Mouse (Mus musculus) induced T-regulatory cell, adult 2 months (primary cell): ENCODE measurements around the gene Padi2.

Experiments
- DNase-seq: peaks from one replicate; pipeline ENCODE4 v3.0.0-alpha.2; 2012; ENCODE audit warnings: low read depth

Padi2 gene

DNA sequence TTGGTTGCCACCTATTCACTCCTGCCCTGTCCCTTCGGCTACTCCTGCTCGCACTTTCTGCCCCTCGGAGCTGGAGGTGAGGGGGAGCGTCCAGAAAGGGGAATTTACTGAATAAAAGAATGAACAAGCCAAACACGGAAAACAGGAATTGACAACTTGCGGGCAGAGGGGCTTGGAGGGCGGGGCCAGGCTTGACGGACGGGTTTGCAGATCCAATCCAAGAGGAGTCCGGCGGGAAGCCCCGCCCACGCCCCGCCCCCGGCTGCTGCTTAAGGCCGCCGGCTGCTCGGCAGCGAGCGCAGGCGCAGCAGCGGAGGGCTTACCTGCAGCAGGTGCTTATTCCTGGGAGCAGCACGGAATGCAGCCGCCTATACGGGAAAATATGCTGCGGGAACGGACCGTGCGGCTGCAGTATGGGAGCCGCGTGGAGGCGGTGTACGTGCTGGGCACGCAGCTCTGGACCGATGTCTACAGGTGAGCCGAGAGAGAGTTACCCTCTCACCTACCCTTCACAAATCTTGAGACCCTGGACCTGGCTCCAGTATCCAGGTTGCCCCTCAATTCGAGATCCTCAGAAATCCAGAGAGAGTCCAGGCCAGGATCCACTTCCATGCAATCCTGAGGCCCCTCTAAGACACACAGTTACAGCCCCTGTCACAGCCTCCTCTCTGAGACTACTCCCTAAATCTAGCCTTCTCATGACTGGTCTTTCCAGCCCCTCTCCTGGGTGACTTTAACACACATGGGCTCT is at the start of gene Padi2:
TSS of gene Padi2 (plus strand) at position 269 of the 751 bp plus-strand sequence.
- DNase-seq = peak; percentile 93

DNA sequence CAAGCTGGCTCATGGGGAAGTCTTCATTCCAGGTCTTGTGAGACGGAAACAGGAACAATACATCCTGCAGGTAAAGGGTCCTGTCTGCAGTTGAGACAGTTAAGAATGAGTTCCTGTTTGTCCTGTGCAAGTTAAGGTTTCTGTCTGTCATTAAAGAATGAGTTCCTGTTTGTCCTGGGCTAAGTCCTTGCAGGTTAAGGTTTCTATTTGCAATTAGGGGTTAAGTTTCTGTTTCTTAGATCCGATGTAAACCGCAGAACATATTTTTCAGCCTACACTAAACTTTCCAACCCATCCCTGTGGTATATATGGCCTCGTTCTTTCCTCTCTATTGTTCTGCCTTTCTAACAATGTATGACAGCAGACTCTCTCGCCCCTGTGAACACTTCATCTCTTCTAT is 49.1 kb upstream of the Padi2 start:
- DNase-seq = peak; percentile 54

- DNase-seq = no peak
Measured at GRCm38 (mm10) chr4:140857813-140858212, 48.3 kb upstream of the Padi2 start.

GRCm38 (mm10) chr4:140859291-140859690 is 46.9 kb upstream of the Padi2 start:
- DNase-seq = peak; percentile 52

DNA sequence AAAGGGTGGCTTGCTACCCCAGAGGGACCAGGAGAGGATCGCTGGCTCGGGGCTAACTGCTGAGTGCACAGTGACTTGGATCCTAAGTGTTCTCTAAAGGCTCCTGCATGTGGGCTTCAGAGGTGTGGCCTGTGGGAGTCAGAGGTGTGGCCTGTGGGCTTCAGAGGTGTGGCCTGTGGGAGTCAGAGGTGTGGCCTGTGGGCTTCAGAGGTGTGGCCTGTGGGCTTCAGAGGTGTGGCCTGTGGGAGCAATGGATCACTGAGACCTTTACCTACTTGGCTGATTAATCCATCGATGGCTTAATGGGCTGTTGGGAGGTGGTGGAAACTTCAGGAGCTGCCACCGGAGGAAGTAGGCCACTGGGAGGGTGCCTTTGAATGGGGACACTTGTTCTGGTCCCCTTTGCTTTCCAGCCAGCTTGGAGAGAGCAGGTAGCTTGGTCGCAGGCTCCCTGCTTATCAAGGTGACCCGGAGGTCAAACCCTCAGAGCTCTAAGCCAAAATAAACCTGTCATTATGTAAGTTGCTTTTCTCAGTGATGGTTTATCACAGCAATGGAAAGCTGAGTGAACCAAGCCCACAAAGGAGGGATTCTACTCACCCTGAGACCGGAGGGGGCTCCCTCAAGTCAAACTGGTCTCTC is 45.9 kb upstream of the Padi2 start:
- peak; percentile 31 for DNase-seq

- no peak for DNase-seq
Measured at GRCm38 (mm10) chr4:140860767-140861147, 45.4 kb upstream of the Padi2 start.

DNA sequence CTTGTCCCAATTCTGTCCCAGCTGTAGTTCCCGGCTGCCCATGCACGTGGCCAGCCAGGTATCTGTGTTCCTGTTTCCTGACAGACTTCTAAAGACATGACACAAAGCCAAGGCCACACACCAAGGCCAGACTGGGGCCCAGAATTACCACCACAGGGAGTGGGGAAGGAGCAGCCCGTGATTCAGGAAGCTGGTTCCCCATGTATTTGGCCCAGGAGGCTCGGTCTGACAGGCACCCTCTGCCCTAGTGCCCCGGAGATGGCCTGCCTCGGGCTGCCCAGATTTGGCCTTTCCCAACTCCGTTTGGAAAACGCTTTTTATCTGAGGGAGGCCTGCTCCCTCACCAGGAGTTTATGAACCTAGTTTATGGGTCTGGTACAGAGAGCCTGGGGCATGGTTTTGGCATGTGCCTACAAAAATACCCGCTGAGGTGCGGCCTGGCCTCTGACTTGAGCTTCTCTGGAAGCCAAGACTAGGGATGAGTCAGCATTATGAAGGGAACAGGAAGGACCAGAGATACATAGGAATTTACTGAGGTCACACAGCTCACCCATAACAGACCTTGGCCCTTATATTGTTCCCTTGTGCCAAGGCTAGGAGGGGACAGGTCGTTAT is 44.0 kb upstream of the Padi2 start:
- no peak for DNase-seq

DNA sequence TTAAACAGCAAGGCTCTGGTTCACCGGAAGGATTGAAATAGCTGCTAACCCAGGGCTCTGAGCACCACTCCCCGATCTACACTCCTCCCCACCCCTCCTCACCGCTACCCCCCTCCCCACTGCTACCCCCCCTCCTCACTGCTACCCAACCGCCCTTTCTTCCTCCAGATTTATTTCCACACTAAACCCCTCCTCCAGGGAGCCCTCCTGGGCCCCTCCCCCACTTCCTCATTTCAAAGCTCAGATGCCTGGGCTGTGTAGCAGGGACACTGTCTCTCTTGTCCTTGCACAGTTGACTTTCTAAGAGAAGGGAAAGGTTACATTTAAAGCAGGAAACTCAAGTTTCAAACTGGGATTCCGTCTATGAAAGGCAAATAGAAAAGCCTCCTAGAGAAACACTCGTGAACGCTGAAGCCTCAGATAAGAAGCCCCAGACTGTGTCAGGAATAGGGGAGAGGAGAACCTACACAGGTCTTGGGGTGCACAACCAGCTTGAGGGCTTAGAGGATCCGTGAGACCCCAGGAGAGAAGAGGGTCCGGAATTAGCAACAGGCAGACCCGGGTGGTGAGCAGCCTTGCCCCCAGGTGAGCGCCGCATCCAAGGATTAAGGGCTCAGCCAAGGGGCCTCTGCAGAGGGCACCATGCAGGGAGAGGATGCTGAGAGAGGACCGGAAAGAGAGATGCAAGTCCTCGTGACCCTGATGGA is 37.5 kb upstream of the Padi2 start:
- peak; percentile 64 for DNase-seq

DNA sequence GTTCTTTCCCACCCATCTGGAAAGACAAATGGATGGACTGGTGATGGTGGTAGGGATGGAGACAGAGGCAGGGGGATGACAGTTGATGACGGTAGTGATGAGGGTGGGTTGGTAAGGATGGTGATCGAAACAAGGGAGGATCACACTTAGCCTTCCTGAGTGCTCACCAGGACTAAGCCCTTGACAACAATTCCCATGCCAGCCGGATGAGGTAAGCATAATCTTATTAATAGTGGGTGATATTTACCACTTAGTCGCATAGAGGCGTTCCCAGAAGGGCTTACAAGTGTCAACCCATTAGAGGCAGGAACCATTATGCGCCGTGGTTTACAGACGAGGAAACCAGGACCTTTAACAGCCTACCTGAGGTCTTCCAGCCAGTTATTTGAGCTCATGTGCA is 36.2 kb upstream of the Padi2 start:
- no peak for DNase-seq

DNA sequence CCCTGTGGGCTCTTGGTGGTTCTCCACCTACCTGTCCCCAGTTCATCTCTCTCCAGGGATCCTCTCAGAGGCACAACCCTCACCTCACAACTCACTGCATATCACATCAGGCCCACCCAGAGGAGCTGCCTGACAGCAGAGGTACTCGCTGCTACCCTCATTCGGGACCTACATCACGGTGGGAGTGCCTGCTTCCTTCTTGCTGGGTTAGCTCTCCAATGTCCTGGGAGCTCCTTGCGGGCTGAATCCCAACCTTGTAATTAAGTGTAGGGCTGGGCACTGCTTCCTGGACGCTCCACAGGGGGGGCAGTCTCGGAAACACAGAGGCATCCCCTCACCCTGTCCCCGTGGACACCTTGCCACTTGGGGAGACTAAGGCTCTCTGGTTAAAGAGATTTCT is 35.3 kb upstream of the Padi2 start:
- DNase-seq = no peak

- no peak for DNase-seq
Measured at GRCm38 (mm10) chr4:140871376-140871775, 34.8 kb upstream of the Padi2 start.

GRCm38 (mm10) chr4:140871851-140872685 is 34.1 kb upstream of the Padi2 start:
- DNase-seq = no peak

DNA sequence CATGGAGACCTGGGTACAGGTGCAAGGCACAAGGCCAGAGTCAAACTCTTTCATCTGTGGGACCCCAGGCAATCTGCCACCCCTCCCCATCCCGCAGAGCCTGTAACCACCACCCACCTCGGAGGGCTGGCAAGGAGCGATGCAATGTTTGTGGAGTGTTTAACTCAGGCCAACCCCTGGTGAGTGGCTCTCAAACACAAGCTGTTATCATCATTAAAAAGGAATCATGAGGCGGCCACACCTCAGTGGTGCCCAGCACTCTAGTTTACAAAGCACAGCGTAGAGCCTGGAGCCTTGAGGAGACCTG is 33.5 kb upstream of the Padi2 start:
- no peak for DNase-seq

DNA sequence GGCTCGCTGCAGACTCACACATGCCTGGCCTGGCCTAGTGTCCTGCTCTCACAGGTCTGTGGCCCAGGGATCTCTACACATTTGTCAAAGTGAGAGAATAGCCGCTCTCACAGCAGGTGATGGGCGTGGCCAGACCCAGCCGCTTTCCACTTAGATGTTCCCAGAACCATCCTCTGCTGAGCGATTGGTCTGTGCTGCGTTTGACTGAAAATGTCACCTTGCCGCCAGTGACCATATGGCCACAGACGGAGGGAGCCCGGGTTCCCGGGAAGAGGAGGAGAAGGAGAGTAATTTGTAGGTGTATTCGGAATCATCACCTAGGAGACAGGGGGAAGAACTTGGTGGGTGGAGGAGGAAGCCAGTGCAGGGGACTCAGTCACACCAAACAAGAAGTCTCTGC is 33.1 kb upstream of the Padi2 start:
- no peak for DNase-seq

DNA sequence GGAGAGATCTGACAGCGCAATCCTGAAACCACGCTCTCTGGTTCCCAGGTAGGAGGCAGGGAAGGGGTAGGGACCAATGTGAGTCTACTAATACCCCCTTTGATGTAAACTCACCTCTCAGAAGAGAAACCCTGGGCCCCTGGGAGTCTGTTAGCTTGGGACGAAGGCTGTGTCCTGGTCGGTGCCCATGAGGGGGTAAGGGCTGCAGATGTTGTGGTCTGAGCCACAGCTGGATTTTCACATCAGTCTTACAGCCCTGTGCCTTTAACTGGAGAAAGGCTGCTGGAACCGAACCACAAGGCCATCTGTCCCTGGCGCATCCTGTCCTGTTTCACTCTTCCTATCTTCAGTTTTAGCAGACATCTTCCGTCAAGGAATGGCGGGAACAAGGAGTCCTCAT is 30.0 kb upstream of the Padi2 start:
- DNase-seq = no peak

DNA sequence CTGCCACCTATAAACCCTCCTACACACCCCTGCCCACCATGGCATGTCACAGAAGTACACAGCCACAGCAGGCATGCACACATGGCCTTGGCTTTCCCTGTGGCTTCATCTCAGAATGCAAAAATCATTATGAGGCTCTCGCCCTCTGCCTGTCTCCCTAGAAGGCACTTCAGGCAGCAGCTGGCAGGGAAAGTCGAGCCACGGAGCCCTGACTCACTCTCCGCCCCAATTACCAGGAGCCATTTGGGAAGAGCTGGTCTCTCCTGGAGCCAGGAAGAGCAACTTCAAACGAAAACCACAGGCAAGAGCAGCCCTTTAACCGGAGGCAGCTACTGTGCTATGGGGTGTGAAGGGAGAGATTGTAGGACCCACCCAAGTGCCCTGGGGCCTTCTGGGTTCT is 29.5 kb upstream of the Padi2 start:
- DNase-seq = no peak

GRCm38 (mm10) chr4:140877441-140877840 is 28.7 kb upstream of the Padi2 start:
- no peak for DNase-seq

- no peak for DNase-seq
Measured at GRCm38 (mm10) chr4:140878655-140879054, 27.5 kb upstream of the Padi2 start.

DNA sequence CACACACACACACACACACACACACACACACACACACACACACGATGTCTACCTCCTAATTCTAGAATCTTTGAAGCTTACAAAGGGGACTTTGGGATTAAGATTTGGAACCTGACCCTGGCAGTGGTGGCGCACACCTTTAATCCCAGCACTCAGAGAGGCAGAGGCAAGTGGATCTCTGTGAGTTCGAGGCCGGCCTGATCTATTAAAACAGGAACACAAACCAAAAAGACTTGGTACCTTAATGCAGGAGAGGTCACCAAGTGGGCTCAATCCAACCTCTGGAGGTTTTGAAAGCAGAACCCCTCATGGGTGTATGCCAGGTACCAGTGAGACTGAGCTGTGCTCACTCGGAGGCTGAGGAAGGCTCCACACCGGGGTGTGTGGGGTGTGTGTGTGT is 27.0 kb upstream of the Padi2 start:
- DNase-seq = no peak

DNA sequence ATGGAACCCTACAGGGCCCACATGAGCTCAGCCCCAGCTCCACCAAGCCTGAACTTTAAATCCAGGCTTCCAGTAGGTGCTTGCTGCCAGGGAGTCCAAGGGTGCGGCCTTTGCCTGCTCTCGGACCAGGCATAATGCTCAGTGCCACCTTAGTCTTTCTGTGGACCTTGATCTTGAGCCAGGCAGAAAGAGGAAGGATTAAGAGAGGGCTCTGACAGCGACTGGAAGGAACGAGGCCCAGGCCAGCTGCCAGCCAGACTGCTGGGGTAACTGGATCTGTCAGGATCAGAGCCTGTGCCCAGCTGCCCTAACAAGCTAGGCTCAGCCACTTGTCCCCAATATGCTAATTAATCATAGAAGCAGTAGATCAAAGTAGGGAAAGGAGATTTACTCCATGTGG is 26.4 kb upstream of the Padi2 start:
- no peak for DNase-seq

GRCm38 (mm10) chr4:140880207-140880606 is 25.9 kb upstream of the Padi2 start:
- DNase-seq = no peak

GRCm38 (mm10) chr4:140881026-140881670 is 25.0 kb upstream of the Padi2 start:
- no peak for DNase-seq
